Comparison of ENCODE assay signal across 24 mouse cellular contexts in the genomic region with DNA sequence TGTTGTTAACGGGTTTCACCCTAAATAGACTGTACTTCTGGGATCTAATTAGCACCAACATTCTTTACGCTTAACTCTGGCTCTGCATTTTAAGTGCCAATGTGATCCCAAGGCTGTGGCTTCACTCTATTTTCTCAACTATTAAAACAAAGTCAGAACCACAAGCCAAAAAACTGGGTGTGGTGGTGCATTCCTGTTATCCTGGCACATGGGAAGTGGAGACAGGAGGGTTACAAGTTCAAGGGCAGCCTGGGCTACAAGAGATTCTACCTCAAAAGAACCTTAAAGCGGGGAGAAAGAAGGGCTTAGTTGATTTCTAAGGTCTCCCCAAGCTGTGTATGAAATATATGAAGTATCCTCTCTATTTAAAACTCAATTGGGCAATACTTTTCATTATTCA.
DNase-seq lines count a peak whose midpoint lies in the region; ATAC-seq lines count a peak whose summit lies in the region.
"Had no signal": no experiment of that assay in that cellular context is flagged by ENCODE, and none has a peak within 500 bp of the region (broad histone marks: within the 10 kb centered on the region; RNA-seq: fewer than 3 reads in every experiment).

No protein-coding gene starts in this region.

- DNase-seq in heart, adult 11 months, result peak; percentile 14
- peak; percentile 69 for DNase-seq in R1 (ENCODE audit: low read depth, low spot score)
- DNase-seq in T-cell, adult 2 months (ENCODE audit: low spot score), result no peak
- DNase-seq: adrenal gland, adult 2 months; adrenal gland, postnatal 10 days; adrenal gland, postnatal 25 days; cerebellum, adult 11 months; cerebellum, adult 18-20 months; cerebellum, adult 8-10 months; cerebellum, adult 9-11 months; cerebellum, postnatal 14 days; cerebellum, postnatal 36 days; embryo, embryonic 11 days had no signal

- H3K9ac ChIP-seq in heart, embryonic 11.5 days (ENCODE audit: low read depth, low read length), result no peak overlapping the region
- H3K9ac ChIP-seq: embryonic facial prominence, embryonic 13.5 days; embryonic facial prominence, embryonic 15.5 days; forebrain, embryonic 12.5 days had no signal

- WGBS in heart, embryonic 11.5 days (ENCODE audit: insufficient replicate concordance), result 83% methylated on average over 3 of the region's 3 CpGs

- peaks cover 4% of the 10 kb centered on the region; the same call in 1 of the 2 replicates for H3K36me3 ChIP-seq in heart, embryonic 11.5 days (ENCODE audit: control insufficient read depth, insufficient read depth, low read length)

- no peak for ATAC-seq in heart, embryonic 11.5 days (replicated peaks; ENCODE audit: insufficient number of reproducible peaks, low FRiP score, low TSS enrichment)
- ATAC-seq in inflammation-experienced regulatory T-cells, adult 6 months, result no peak
- ATAC-seq: forebrain, embryonic 14.5 days; forebrain, embryonic 16.5 days; Patski had no signal

- no peak overlapping the region for H3K4me3 ChIP-seq in heart, embryonic 11.5 days (ENCODE audit: low read depth, low read length)
- H3K4me3 ChIP-seq: embryonic facial prominence, embryonic 13.5 days; embryonic facial prominence, embryonic 15.5 days; erythroblast, embryonic 14.5 days; forebrain, embryonic 10.5 days; forebrain, embryonic 12.5 days had no signal

- H3K9me3 ChIP-seq in heart, embryonic 11.5 days (replicated peaks; ENCODE audit: control insufficient read depth, low read length), result no peaks in the 10 kb centered on the region
- H3K9me3 ChIP-seq: embryonic facial prominence, embryonic 13.5 days; embryonic facial prominence, embryonic 15.5 days; forebrain, embryonic 10.5 days; forebrain, embryonic 12.5 days; G1E had no signal

- H3K4me1 ChIP-seq in heart, embryonic 11.5 days (ENCODE audit: control insufficient read depth, insufficient read depth, low read length), result peaks cover 8% of the 10 kb centered on the region; the same call in 1 of the 2 replicates
- H3K4me1 ChIP-seq: embryonic facial prominence, embryonic 15.5 days; forebrain, embryonic 10.5 days; forebrain, embryonic 12.5 days had no signal

- H3K27me3 ChIP-seq in heart, embryonic 11.5 days (ENCODE audit: control insufficient read depth, insufficient read depth, low read length), result no peaks in the 10 kb centered on the region
- H3K27me3 ChIP-seq: embryonic facial prominence, embryonic 13.5 days; embryonic facial prominence, embryonic 15.5 days; forebrain, embryonic 12.5 days; Patski had no signal

- H3K4me2 ChIP-seq in heart, embryonic 11.5 days, result no peak overlapping the region
- H3K4me2 ChIP-seq: embryonic facial prominence, embryonic 13.5 days; embryonic facial prominence, embryonic 15.5 days; forebrain, embryonic 12.5 days had no signal

- no peak overlapping the region for H3K27ac ChIP-seq in heart, embryonic 11.5 days (ENCODE audit: low read depth, low read length)
- H3K27ac ChIP-seq: embryonic facial prominence, embryonic 15.5 days; forebrain, embryonic 10.5 days; forebrain, embryonic 12.5 days had no signal
